Mouse (Mus musculus): ENCODE measurements around the gene Ascl4.

Gene Ascl4

GRCm38 (mm10) chr10:85968731-85969130, 41.2 kb downstream of the Ascl4 start:
- DNase-seq (ENCODE audit: inconsistent ontology term): no peak

DNA sequence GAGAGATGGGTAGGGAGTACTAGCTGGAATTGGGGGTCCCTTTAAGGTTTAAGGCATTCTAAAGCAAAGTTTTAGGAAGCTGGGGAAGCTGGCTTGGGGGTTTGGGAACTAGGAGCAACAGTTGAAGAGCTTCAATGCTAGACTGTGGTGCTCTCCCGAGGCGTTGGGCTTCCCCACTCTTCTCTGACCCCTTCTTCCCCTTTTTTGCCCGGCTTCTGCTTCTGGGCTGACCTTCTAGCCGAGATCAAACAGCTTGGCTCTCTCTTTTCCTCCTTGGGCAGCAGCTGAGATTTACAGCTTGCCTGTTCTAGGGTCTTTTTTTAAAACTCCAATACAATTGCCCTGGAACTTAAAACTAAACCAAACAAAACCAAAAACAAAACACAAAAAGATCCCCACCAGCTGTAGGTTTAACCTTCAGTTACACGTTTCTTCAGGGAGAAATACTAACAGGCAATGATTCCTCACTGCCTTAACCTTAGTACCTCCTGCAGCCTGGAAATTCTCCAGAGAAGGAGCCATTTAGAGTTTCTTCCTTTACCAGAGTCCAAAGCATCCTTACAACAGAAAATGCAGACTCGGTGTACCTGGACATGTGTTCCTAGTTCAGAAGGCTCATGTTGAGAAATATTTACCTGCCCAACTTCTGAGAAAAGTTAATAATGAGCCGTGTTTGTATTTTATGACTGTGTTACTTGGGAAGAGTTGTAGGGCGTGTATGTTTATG, 42.6 kb downstream of the Ascl4 start:
- DNase-seq (ENCODE audit: inconsistent ontology term): no peak

GRCm38 (mm10) chr10:85971826-85972225, 44.3 kb downstream of the Ascl4 start:
- DNase-seq (ENCODE audit: inconsistent ontology term): no peak

DNA sequence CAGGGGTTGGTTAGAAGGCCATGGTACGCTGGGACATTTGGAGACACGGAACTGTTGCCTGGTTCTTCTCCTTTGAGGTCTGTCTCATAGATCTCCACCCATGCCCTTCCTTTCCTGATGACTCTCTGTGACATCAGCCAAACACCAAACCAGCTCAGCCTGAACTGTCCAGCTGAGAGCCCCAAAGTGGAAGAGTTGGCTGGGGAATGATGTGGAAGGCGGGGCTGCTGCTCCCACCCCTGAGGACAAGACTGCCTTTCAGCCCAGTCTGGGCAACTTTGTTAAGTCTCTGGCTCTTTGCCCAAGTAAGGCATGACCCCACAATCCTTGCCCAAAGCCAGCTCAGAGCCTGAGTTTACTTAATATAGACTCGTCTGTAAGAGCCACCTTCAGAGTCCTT, 45.4 kb downstream of the Ascl4 start:
- DNase-seq (ENCODE audit: inconsistent ontology term): peak; percentile 64

GRCm38 (mm10) chr10:85989412-85990115, 62.1 kb downstream of the Ascl4 start:
- DNase-seq (ENCODE audit: inconsistent ontology term): no peak

GRCm38 (mm10) chr10:85992412-85992811, 64.9 kb downstream of the Ascl4 start:
- no peak for DNase-seq (ENCODE audit: inconsistent ontology term)

DNA sequence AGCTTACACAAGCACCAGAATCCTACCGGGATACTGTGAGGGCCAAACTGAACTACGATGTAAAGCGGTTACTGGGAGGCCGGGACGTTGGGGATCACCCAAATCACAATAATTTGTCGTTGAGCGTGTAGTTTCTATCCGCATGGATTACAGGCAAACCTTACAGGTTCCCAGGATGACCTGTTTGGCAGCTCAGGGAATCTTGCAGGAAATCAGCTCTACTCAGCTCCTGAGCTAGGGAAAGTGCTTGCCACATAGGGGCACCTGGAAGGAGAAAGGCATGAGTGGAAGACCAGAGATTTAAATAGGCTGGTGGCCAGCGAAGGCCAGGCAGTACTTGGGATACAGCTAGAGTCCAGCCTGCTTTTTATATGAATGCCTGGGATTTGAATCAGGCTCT, 66.4 kb downstream of the Ascl4 start:
- DNase-seq (ENCODE audit: inconsistent ontology term): no peak

DNA sequence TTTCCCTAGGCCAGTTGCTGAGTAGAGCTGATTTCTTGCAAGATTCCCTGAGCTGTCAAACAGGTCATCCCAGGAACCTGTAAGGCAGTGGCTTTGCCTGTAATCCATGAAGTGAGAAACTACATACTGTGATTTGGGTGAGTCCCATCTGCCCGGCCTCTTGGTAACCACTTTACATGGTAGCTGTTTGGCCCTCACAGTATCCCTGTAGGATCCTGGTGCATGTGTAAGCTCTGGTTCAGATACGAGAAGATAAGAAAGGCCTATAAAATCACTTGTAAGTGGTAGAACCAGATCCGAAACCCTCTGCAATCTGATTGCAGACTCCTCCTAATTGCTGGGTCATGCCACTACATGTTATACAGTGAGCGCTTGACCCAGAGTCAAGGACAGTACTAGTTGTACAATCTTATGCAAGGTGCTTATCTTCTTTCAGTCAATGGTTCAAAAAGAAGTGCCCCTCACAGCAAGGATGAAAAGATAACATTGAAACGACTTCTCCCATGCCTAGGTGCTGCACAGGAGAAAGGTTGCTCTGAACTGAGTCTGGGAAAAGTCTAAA, 67.1 kb downstream of the Ascl4 start:
- no peak for DNase-seq (ENCODE audit: inconsistent ontology term)
